Mouse (Mus musculus) ovary, adult 10 weeks (tissue): Measurements from ENCODE around the gene Pon2. TPM values are rescaled to one million over a fixed set of nuclear protein-coding genes. Genes with fewer than 3 reads are reported as not detected.

Source experiments
- polyA plus RNA-seq: library from polyadenylated mRNA; stranded (reverse); fragments of 350-450 nt; fragmentation: Illumina TruSeq; extraction: RNeasy Lipid Tissue Mini Kit (QIAGEN cat#74804); gene quantifications from one replicate; pipeline ENCODE4 v1.2.3, GENCODE M21; 2014

Gene Pon2
- polyA plus RNA-seq = 80.0 TPM

GRCm38 (mm10) chr6:5298092-5298554, at the start of gene Pon2:
Gene Pon2, minus strand, starts transcription at chr6:5298455.

GRCm38 (mm10) chr6:5255722-5256451, 42.4 kb downstream of the Pon2 start, which contains the start of gene Pon3:
Gene Pon3, minus strand, starts transcription at chr6:5256286.

Other genes with a start within 250 kb of the Pon2 start
- gene Pon1, start 104.5 kb downstream of the Pon2 start, polyA plus RNA-seq = 5.6 TPM
- 111 TPM for gene Pon3, start 42.2 kb downstream of the Pon2 start, polyA plus RNA-seq
- gene Asb4, start 84.9 kb upstream of the Pon2 start, polyA plus RNA-seq = 21.4 TPM
- 38.8 TPM for gene Pdk4, start 197.9 kb upstream of the Pon2 start, polyA plus RNA-seq